Mouse (Mus musculus): ENCODE data around the gene Otol1. TPM values are rescaled to one million over a fixed set of nuclear protein-coding genes. Genes with fewer than 3 reads are reported as not detected.

Otol1 gene
- polyA plus RNA-seq, 1 experiment from 2014 or later: not detected

DNA sequence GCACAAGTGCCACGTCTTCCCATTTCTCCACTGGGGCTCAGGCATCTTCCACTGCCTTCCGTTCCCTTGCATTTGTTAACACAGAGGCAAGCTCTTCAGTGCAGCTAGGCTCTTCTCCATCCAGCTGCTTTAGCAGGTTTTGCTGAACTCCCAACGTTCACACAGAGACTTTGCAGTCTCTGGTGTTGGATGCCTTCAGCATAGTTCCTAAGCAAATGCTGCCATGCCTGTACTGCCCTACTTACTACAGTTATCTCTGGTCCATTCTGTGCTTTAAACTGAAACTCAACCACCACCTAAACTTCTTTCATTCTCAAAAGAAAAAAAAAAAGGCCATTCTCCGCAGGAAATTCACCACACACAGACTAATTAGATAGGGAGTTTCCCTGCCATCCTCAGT is 5.2 kb downstream of the Otol1 start:
- no peak for ATAC-seq
- no peak for DNase-seq (ENCODE audit: low spot score)
- H3K4me2 ChIP-seq (ENCODE audit: low read length): no peak overlapping the region
- no peak overlapping the region for H3K27ac ChIP-seq (ENCODE audit: low read depth, low read length)
- no peaks in the 10 kb centered on the region for H3K9me3 ChIP-seq (replicated peaks; ENCODE audit: control insufficient read depth, low read length)
- H3K4me1 ChIP-seq (ENCODE audit: control insufficient read depth, insufficient read depth, low read length): 0 out of 2 replicates have a peak, but pooled peaks cover 3% of the 10 kb centered on the region
- H3K27me3 ChIP-seq (replicated peaks; ENCODE audit: control insufficient read depth, insufficient read depth, low read length): no peaks in the 10 kb centered on the region
- no peak overlapping the region for H3K9ac ChIP-seq (ENCODE audit: low read length)
- no peak overlapping the region for H3K4me3 ChIP-seq (ENCODE audit: low read depth, low read length)
- H3K36me3 ChIP-seq (ENCODE audit: control insufficient read depth, insufficient read depth, low read length): no peaks in the 10 kb centered on the region
- WGBS: 81% methylated on average over 4 of the region's 4 CpGs

DNA sequence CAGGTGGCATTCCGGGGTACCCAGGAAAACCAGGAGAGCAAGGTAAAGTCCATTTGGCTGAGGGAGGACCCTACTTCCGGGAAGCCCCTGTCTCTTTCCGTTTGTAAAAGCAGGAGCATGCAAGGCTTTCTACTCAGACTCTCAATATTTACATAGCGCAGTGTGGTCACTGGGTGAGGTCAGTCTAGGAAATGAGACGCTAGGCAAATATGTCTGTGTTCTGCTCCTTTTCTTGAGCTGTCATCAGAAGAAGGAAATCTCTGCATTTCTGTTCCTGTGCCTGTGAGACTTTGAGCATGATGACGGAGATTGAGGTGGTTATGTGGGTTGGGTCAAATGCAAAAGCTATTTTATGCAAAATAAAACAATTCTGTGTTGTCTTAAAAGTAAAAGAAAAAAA is 19.2 kb downstream of the Otol1 start:
- no peak overlapping the region for H3K9ac ChIP-seq (ENCODE audit: low read length)
- no peak overlapping the region for H3K4me3 ChIP-seq (ENCODE audit: low read depth, low read length)
- H3K4me1 ChIP-seq (ENCODE audit: control insufficient read depth, insufficient read depth, low read length): no peaks in the 10 kb centered on the region
- no peaks in the 10 kb centered on the region for H3K36me3 ChIP-seq (ENCODE audit: control insufficient read depth, insufficient read depth, low read length)
- H3K9me3 ChIP-seq (replicated peaks; ENCODE audit: control insufficient read depth, low read length): no peaks in the 10 kb centered on the region
- ATAC-seq: no peak
- no peak overlapping the region for H3K27ac ChIP-seq (ENCODE audit: low read depth, low read length)
- 82% methylated on average over 6 of the region's 6 CpGs for WGBS
- no peak overlapping the region for H3K4me2 ChIP-seq (ENCODE audit: low read length)
- DNase-seq (ENCODE audit: low spot score): no peak
- H3K27me3 ChIP-seq (replicated peaks; ENCODE audit: control insufficient read depth, insufficient read depth, low read length): no peaks in the 10 kb centered on the region

DNA sequence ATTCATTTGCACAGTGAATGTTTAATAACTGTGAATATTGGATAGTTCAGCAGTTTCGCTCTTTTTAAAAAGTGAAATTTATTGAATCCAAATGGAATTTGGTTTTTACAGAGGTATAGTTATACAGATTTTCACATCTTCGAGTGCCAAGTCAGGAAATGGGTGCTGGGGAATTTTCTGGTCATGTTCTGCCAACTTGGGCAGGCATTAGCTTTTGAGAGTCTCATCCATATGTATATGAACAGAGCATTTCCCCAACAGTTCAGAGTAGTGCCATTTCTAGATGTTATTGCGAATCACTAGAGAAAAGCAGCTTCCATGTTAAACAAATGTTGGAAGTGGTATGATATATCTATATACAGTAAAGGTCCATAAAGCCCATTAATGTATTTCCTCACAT is 21.8 kb downstream of the Otol1 start:
- Histone ChIP-seq H3K4me3 (ENCODE audit: low read depth, low read length) (no peak overlapping the region), H3K27ac (ENCODE audit: low read depth, low read length) (no peak overlapping the region), H3K4me1 (ENCODE audit: control insufficient read depth, insufficient read depth, low read length) (no peaks in the 10 kb centered on the region), H3K4me2 (ENCODE audit: low read length) (no peak overlapping the region), H3K9me3 (replicated peaks; ENCODE audit: control insufficient read depth, low read length) (no peaks in the 10 kb centered on the region), H3K27me3 (replicated peaks; ENCODE audit: control insufficient read depth, insufficient read depth, low read length) (no peaks in the 10 kb centered on the region), H3K9ac (ENCODE audit: low read length) (no peak overlapping the region), H3K36me3 (ENCODE audit: control insufficient read depth, insufficient read depth, low read length) (no peaks in the 10 kb centered on the region)
- DNase-seq (ENCODE audit: low spot score) (peak; percentile 16), ATAC-seq (no peak)
- WGBS: 89% methylated on average over 3 of the region's 3 CpGs

DNA sequence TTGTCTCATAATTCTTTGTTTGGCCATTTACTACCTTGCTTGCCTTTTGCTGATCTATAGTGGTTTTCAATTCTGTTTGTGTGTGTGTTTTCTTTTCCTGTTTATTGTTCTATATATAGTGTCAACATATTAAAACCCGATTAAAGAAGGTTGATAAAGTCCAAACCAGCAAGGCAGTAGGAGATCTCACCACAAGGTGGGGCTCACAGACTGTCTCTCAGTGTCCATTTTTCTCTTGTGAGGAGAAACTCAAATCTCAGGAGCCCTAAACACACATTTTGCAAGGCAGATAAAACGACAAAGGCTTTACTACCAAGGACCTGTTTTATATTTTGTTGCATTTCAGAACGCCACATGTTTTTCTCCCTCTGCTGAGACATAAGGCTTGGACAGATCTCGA is 28.2 kb downstream of the Otol1 start:
- WGBS: 63% methylated on average over 4 of the region's 4 CpGs
- Histone ChIP-seq H3K9me3 (replicated peaks; ENCODE audit: control insufficient read depth, low read length) (no peaks in the 10 kb centered on the region), H3K4me2 (ENCODE audit: low read length) (no peak overlapping the region), H3K27me3 (replicated peaks; ENCODE audit: control insufficient read depth, insufficient read depth, low read length) (no peaks in the 10 kb centered on the region), H3K36me3 (ENCODE audit: control insufficient read depth, insufficient read depth, low read length) (no peaks in the 10 kb centered on the region), H3K27ac (ENCODE audit: low read depth, low read length) (no peak overlapping the region), H3K4me1 (ENCODE audit: control insufficient read depth, insufficient read depth, low read length) (no peaks in the 10 kb centered on the region), H3K4me3 (ENCODE audit: low read depth, low read length) (no peak overlapping the region), H3K9ac (ENCODE audit: low read length) (no peak overlapping the region)
- no peak for ATAC-seq
- DNase-seq (ENCODE audit: low spot score): peak; percentile 48

Other genes starting within 250 kb of the Otol1 start
- gene Sptssb, start 147.7 kb upstream of the Otol1 start, polyA plus RNA-seq (2014; fragmentation: Nextera tagmentation; extraction: Ambion mirVana): 0.23 and 0.49 TPM in 2 replicates

Measured in forebrain, embryonic 14.5 days (tissue).